Mouse (Mus musculus) lung, postnatal 14 days (tissue): Measurements from ENCODE around the gene Prune2.

Experiments
- DNase-seq: peaks from one replicate; pipeline ENCODE4 v3.0.0; 2021

Gene Prune2

GRCm38 (mm10) chr19:17271179-17271622 is 315.3 kb downstream of the Prune2 start:
- DNase-seq = no peak

DNA sequence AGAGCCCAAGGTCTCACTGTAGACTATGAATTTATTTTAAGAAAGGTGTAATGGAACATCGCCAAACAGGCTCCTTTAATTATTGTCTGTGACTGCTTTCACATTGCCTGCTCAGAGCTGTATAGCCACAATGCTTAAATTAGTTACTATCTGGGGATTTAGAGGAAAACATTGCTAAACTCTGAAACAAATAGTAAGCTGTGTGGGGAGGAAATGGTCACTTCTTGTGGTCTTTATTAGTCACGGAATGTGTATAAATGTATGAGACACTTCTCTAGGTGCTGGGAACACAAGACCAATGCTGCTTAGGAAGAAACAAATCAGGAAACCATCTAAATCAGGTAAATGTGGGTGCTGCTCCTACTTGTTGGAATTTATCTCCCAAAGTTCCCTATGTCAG is 317.1 kb downstream of the Prune2 start:
- no peak for DNase-seq
